Mouse (Mus musculus) heart, adult 2 months (tissue): ENCODE measurements at regions not wholly inside any gene's neighbourhood (a gene's known extent, or its start where the extent isn't known, plus 50 kb on each side); places are given as distances from the start of the nearest gene placed in this dataset.

ENCODE experiments used
- DNase-seq, 2 experiments: peaks; one replicate each; pipeline ENCODE4 v3.0.0; 2021
- H3K27ac ChIP-seq: fragments of 200-600 bp; 2 replicates; pipeline ENCODE4 v1.8.1; 2022
- H3K27me3 ChIP-seq: fragments of 200-500 bp; 2 replicates; pipeline ENCODE4 v1.6.1; 2012; ENCODE audit warnings: mild to moderate bottlenecking, low read length, inconsistent platforms, mixed read lengths; ENCODE audit not compliant: control insufficient read depth, insufficient read depth
- H3K36me3 ChIP-seq: fragments of 200-500 bp; 2 replicates; pipeline ENCODE4 v1.6.1; 2012; ENCODE audit warnings: low read length, inconsistent platforms; ENCODE audit not compliant: control insufficient read depth, insufficient read depth
- H3K4me1 ChIP-seq: fragments of 200-500 bp; 2 replicates; pipeline ENCODE4 v1.6.1; 2011; ENCODE audit warnings: low read length; ENCODE audit not compliant: control insufficient read depth, insufficient read depth
- H3K4me3 ChIP-seq: fragments of 200-600 bp; 2 replicates; pipeline ENCODE4 v1.8.1; 2022
- H3K79me2 ChIP-seq: fragments of 200-500 bp; replicated peaks from 2 replicates; pipeline ENCODE4 v1.6.1; 2012; ENCODE audit warnings: mild to moderate bottlenecking, inconsistent platforms, low read length, moderate library complexity, mixed read lengths; ENCODE audit not compliant: control insufficient read depth, insufficient read depth
- H3K9ac ChIP-seq: fragments of 200-500 bp; 2 replicates; pipeline ENCODE4 v1.6.1; 2012; ENCODE audit warnings: low read depth, mild to moderate bottlenecking, control low read depth, inconsistent platforms, low read length, mixed read lengths
- CTCF ChIP-seq: fragments of 200-600 bp; IDR thresholded peaks from 2 replicates; pipeline ENCODE4 v1.8.1; 2022; ENCODE audit warnings: antibody characterized with exemption, mild to moderate bottlenecking, moderate library complexity
- EP300 ChIP-seq: fragments of 200-500 bp; IDR thresholded peaks from 2 replicates; pipeline ENCODE4 v1.6.1; 2011; ENCODE audit warnings: low read depth, low read length, control low read depth; ENCODE audit not compliant: insufficient read depth
- POLR2A ChIP-seq: fragments of 200-500 bp; IDR thresholded peaks from 2 replicates; pipeline ENCODE4 v1.6.1; 2011; ENCODE audit warnings: mild to moderate bottlenecking, low read depth, low read length, control low read depth; ENCODE audit not compliant: insufficient read depth
- WGBS: fragments of 180-500 bp; shearing (Covaris S2); methylation state at CpG from one replicate; pipeline ENCODE4 v1.1.7; 2018; 5-methylcytosine and 5-hydroxymethylcytosine counted together
- intact Hi-C: fragments of 180-260 bp; cut with DNase I; formaldehyde crosslinking; loops from one replicate; pipeline ENCODE4 v1.15.1; 2025

DNA sequence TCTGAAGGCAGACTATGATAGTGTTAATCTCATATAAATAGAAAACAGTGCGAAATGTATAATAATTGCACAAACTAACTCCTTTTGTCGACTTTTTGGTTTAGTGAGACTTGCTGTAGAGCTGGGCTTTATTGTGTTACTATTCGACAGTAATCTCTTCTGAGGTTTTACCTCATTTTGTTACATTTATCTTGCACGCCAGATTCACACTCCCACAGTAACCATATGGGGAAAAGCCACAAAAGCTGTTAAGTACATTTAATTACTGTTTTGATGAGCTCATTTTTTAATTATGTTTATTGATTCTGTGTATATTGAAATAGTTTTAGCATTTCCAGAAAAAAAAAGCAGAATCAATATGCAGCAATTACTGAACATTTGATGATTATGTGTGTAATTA lies 106.3 kb downstream of the Rab11fip2 start:
- 80% methylated on average over 4 of the region's 4 CpGs for WGBS
- TF ChIP-seq CTCF (no peak), EP300 (no peak), POLR2A (no peak)

DNA sequence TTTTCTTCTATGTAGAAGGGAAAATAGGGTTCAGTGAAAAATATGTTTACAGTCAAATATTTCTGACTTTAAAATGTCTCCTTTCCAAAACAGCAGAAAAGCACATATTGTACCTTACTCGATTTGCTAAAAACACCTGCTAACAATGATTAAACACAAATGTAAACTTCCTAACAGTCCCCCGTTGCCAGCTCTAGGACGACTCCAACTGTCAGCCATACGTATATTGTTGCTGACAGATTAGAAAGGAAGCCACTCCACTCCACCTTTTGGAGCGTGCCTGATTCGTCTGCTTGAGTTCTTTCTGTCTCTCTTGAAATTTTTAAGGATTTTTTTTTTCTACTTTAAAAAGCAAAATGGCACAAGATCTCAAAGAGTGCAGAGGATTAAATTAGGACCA lies 105.8 kb downstream of the Rab11fip2 start:
- H3K27ac ChIP-seq, result no peak overlapping the region
- DNase-seq, result no peak
- no peak overlapping the region for H3K9ac ChIP-seq
- intact Hi-C loops, result no loop called here
- WGBS, result 53% methylated on average over 6 of the region's 6 CpGs
- H3K79me2 ChIP-seq, result no peaks in the 10 kb centered on the region
- no peak overlapping the region for H3K4me3 ChIP-seq
- no peaks in the 10 kb centered on the region for H3K27me3 ChIP-seq
- no peaks in the 10 kb centered on the region for H3K4me1 ChIP-seq
- TF ChIP-seq CTCF, result no peak
- TF ChIP-seq POLR2A, result no peak
- no peak for TF ChIP-seq EP300
- no peaks in the 10 kb centered on the region for H3K36me3 ChIP-seq

More for the DNA sequence above, 106.3 kb downstream of the Rab11fip2 start:
- Histone ChIP-seq H3K4me3 (no peak overlapping the region), H3K9ac (no peak overlapping the region), H3K79me2 (no peaks in the 10 kb centered on the region), H3K4me1 (no peaks in the 10 kb centered on the region), H3K27ac (no peak overlapping the region), H3K36me3 (no peaks in the 10 kb centered on the region), H3K27me3 (no peaks in the 10 kb centered on the region)
- no peak for DNase-seq
- intact Hi-C loops, result no loop called here

DNA sequence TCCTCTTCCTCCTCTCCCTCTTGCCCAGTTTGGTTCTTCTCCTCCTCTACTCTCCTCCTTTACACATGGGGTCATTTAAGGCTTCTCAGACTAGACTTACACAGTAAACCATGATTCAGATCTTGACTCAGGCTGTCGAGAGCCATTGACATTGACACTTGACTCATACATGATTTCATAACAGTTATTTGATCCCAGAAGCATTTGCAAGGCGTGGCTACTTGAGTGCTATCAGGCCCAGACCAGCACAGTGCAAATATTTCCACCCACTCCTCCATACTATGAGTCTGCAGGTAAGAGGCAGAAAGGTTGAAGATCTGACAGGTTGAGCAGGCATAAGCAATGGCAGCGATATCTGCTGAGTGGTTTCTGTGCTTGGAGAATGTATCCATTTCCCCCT lies 99.2 kb downstream of the Rab11fip2 start:
- Histone ChIP-seq H3K36me3 (no peaks in the 10 kb centered on the region), H3K9ac (no peak overlapping the region), H3K27ac (no peak overlapping the region), H3K4me1 (no peaks in the 10 kb centered on the region), H3K4me3 (no peak overlapping the region), H3K27me3 (no peaks in the 10 kb centered on the region), H3K79me2 (no peaks in the 10 kb centered on the region)
- WGBS, result 72% methylated on average over 3 of the region's 3 CpGs
- intact Hi-C loops, result no loop called here
- TF ChIP-seq CTCF (no peak), EP300 (no peak)
- no peak for DNase-seq

DNA sequence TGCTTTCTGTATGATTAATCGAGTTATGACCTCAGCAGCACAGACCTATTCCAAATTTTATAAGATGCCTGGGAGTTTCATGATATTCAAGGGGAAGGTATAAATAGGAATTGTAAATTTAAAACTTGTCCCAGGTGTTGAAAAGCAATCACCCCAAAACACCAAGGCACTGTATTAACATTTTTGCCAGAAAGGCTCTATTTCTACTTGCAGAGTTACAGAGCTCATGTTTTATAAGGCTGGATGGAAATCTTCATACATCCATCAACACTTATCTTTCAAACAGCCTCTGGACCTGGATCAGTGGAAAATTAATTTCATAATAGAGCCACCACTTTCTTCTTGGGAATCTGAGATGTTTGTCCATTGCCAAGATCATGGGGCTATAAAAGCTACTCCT lies 96.6 kb downstream of the Rab11fip2 start:
- WGBS, result 80% methylated on average over 1 of the region's 1 CpGs
- Histone ChIP-seq H3K36me3 (no peaks in the 10 kb centered on the region), H3K27ac (no peak overlapping the region), H3K4me3 (no peak overlapping the region), H3K4me1 (no peaks in the 10 kb centered on the region), H3K27me3 (no peaks in the 10 kb centered on the region), H3K79me2 (no peaks in the 10 kb centered on the region), H3K9ac (no peak overlapping the region)
- DNase-seq, result no peak
- no peak for TF ChIP-seq POLR2A
- no peak for TF ChIP-seq CTCF
- no peak for TF ChIP-seq EP300
- intact Hi-C loops, result no loop called here

DNA sequence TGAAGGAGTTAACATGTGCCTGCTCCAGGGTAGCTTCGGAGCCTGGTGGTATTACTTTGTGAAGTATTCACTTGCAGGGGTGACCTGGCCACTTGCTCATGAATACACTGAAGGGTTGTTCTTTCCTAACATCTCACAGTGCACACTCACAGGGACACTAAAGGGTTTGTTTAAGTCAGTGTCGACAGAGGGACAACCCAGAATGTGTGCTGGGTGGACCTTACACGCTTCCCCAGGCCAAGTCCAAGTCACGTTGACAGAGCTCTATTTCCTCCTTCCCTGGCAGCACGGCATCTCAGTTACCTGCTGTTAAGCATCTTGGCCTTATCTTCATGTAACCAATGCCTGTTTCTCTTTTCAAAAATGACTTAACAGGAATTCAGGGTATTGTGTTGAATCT lies 92.8 kb downstream of the Rab11fip2 start:
- no peak for DNase-seq
- Histone ChIP-seq H3K9ac (no peak overlapping the region), H3K27me3 (no peaks in the 10 kb centered on the region), H3K79me2 (no peaks in the 10 kb centered on the region), H3K27ac (no peak overlapping the region), H3K36me3 (no peaks in the 10 kb centered on the region), H3K4me1 (no peaks in the 10 kb centered on the region), H3K4me3 (no peak overlapping the region)
- intact Hi-C loops, result no loop called here
- 51% methylated on average over 5 of the region's 5 CpGs for WGBS
- TF ChIP-seq POLR2A, result no peak
- TF ChIP-seq CTCF, result no peak
- no peak for TF ChIP-seq EP300

DNA sequence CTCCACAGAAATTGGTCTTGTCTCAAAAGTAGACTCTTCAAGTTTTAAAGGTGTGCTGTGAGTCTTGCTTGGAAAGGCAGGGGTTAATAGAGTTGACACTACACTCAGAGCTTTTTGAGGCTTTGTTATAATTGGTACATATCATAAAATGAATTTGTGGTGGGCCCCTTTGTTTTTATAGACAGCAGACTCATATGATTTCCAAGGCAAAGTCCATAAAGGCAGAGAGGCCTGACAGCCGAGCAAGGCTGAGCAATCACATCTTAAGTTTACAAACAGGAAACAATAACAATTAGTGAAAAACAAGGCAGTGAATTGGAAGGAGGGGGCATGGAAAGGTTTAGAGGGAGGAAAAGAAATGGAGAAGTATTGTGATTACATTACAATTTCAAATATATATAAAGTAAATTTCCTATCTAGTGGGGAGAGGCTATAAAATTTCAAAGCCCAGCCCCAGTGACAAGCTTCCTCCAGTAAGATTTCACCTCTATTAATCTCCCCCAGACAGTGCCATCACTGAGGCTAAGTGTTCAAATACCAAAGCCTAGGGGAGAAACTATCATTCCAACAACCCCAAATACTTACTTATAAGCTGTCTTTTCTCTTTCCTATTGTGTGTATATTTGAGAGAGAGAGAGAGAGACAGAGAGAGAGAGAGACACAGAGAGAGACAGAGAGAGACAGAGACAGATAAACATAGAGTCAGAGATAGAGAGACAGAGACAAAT lies 91.3 kb downstream of the Rab11fip2 start:
- no peaks in the 10 kb centered on the region for H3K27me3 ChIP-seq
- no peaks in the 10 kb centered on the region for H3K79me2 ChIP-seq
- H3K4me1 ChIP-seq, result no peaks in the 10 kb centered on the region
- no peak for DNase-seq
- no peak overlapping the region for H3K4me3 ChIP-seq
- no peak overlapping the region for H3K9ac ChIP-seq
- no peak overlapping the region for H3K27ac ChIP-seq
- intact Hi-C loops, result no loop called here
- no peaks in the 10 kb centered on the region for H3K36me3 ChIP-seq
- WGBS, result 53% methylated on average over 1 of the region's 1 CpGs
- TF ChIP-seq POLR2A, result no peak
- no peak for TF ChIP-seq EP300
- TF ChIP-seq CTCF, result no peak
